Mouse (Mus musculus) liver, embryonic 12.5 days (tissue): Measurements from ENCODE around the gene Sgpl1. TPM values are rescaled to one million over a fixed set of nuclear protein-coding genes. Genes with fewer than 3 reads are reported as not detected.
"Not testable (repeated sequence)": the region's sequence is repeated elsewhere in the genome, so short reads cannot be mapped to it uniquely, and the experiment has no call there.

Experiments used
- ATAC-seq: fragments of 200-750 bp; cut with Nextera tagmentation; 2 replicates; pipeline ENCODE4 v1.8.0; 2017; ENCODE audit warnings: moderate number of reproducible peaks, mild to moderate bottlenecking, moderate library complexity
- H3K27ac ChIP-seq: fragments of 300-500 bp; sonication (generic); 2 replicates; pipeline ENCODE4 v1.5.1; 2016; ENCODE audit warnings: mild to moderate bottlenecking
- H3K27me3 ChIP-seq: fragments of 300-500 bp; sonication (generic); replicated peaks from 2 replicates; pipeline ENCODE4 v1.6.1; 2016; ENCODE audit warnings: mild to moderate bottlenecking, moderate library complexity
- H3K36me3 ChIP-seq: fragments of 300-500 bp; sonication (generic); 2 replicates; pipeline ENCODE4 v1.6.1; 2016; ENCODE audit warnings: mild to moderate bottlenecking, moderate library complexity
- H3K4me1 ChIP-seq: fragments of 300-500 bp; sonication (generic); 2 replicates; pipeline ENCODE4 v1.6.1; 2016
- H3K4me2 ChIP-seq: fragments of 300-500 bp; sonication (generic); 2 replicates; pipeline ENCODE4 v1.6.1; 2016; ENCODE audit warnings: mild to moderate bottlenecking, moderate library complexity
- H3K4me3 ChIP-seq: fragments of 300-500 bp; sonication (generic); 2 replicates; pipeline ENCODE4 v1.5.1; 2016; ENCODE audit warnings: mild to moderate bottlenecking, moderate library complexity
- H3K9ac ChIP-seq: fragments of 300-500 bp; sonication (generic); 2 replicates; pipeline ENCODE4 v1.6.1; 2016; ENCODE audit warnings: mild to moderate bottlenecking, moderate library complexity
- H3K9me3 ChIP-seq: fragments of 300-500 bp; sonication (generic); replicated peaks from 2 replicates; pipeline ENCODE4 v1.6.1; 2016; ENCODE audit warnings: mild to moderate bottlenecking, moderate library complexity
- WGBS: fragments of 180-500 bp; shearing (Covaris S2); methylation state at CpG from one replicate; pipeline ENCODE4 v1.1.7; 2016; ENCODE audit not compliant: insufficient replicate concordance; 5-methylcytosine and 5-hydroxymethylcytosine counted together
- polyA plus RNA-seq: library from polyadenylated mRNA; unstranded; fragments of >200 nt; fragmentation: Nextera tagmentation; extraction: Ambion mirVana; gene quantifications from 2 replicates; pipeline ENCODE4 v1.2.1, GENCODE M21; 2016

Sgpl1 gene
- polyA plus RNA-seq, 1 experiment from 2014 or later: 18.6 TPM

GRCm38 (mm10) chr10:61124462-61124861 lies 23.0 kb downstream of the Sgpl1 start:
- Histone ChIP-seq H3K27ac (peak overlapping the region; percentile 90), H3K36me3 (peaks cover 23% of the 10 kb centered on the region), H3K4me2 (peak overlapping the region; percentile 57), H3K9ac (no peak overlapping the region), H3K4me1 (peaks cover 65% of the 10 kb centered on the region), H3K9me3 (no peaks in the 10 kb centered on the region), H3K27me3 (no peaks in the 10 kb centered on the region), H3K4me3 (no peak overlapping the region)
- ATAC-seq: no peak
- WGBS: 31% methylated on average over 2 of the region's 2 CpGs

DNA sequence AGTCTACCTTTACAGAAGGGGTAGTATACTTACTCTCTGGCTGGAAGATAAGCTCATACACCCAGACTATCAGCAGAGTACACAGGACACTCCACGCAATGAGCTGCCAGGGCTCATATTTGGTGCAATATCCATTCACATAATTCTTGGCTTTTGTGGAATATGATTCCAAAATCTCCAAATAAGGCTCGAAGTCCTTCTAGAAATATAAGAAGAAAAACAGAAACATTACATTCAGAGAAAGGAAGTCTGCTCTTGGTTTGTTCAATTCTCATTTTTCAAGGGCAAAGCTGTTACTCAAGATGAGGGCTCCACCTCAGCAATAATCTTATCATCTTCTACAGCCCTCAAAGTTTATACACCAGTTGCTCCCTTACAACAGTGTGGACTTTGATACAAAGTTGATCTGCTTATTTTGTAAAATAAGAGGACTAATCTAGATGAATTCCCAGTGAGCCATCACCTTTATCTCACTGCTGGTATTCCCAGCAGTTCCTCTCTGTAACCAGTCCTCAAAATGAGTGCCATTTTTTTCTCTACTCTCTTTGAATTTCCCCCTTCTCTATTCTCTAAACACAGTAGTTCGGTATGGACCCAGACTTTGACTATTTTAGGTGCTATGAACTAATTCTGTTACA lies 24.1 kb downstream of the Sgpl1 start:
- Histone ChIP-seq H3K27ac (peak overlapping the region; percentile 90), H3K4me1 (peaks cover 60% of the 10 kb centered on the region), H3K4me3 (0 out of 2 replicates have a peak overlapping the region, but pooled peaks have one; percentile 8), H3K27me3 (no peaks in the 10 kb centered on the region), H3K9me3 (no peaks in the 10 kb centered on the region), H3K9ac (peak overlapping the region; percentile 19; the same call in 1 of the 2 replicates), H3K36me3 (peaks cover 23% of the 10 kb centered on the region), H3K4me2 (peak overlapping the region; percentile 57)
- WGBS: 40% methylated on average over 3 of the region's 3 CpGs
- ATAC-seq: peak; percentile 97

DNA sequence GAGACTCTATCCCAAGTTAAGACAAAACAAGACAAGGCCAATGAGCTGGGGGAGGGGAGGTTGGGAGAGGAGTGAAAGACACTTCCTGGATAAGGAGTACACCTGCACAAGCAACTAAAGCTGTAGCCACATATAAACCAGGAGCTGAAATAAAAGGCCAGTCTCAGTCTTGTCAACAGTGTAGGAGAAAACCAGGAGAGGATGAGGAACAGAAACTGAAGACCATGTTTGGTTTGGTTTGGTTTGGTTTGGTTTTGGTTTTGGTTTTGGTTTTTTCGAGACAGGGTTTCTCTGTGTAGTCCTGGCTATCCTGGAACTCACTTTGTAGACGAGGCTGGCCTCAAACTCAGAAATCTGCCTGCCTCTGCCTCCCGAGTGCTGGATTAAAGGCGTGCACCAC lies 25.8 kb downstream of the Sgpl1 start:
- peaks cover 64% of the 10 kb centered on the region for H3K4me1 ChIP-seq
- H3K9me3 ChIP-seq, ATAC-seq, H3K27me3 ChIP-seq, H3K4me3 ChIP-seq: not testable (repeated sequence)
- WGBS: 78% methylated on average over 4 of the region's 4 CpGs
- peaks cover 29% of the 10 kb centered on the region for H3K36me3 ChIP-seq
- peak overlapping the region; percentile 12 for H3K9ac ChIP-seq
- H3K27ac ChIP-seq: peak overlapping the region; percentile 90
- peak overlapping the region; percentile 57; the same call in 1 of the 2 replicates for H3K4me2 ChIP-seq

DNA sequence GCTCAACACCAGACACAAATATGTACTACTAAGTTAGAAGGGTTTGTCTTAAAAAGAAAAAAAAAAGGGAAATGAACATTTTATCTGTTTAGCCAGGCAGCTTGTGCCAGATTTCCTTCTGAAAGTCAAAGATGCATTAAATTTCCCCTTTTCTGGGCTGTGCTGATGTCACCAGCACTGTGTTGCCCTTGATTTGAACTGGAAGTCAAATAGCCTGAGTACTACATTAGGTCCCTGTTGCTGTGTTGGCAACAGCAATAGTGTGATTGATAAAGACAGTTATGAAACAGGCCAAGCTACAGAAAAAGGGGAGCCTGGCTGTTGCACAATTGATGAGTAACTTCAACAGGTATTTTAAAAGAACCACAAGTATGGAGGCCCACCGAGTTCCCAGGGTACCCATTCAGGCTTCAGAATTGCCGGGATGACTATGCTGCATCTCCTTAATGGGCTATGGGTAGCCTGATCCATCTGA lies 33.2 kb downstream of the Sgpl1 start:
- Histone ChIP-seq H3K9ac (no peak overlapping the region), H3K27me3 (no peaks in the 10 kb centered on the region), H3K4me1 (peaks cover 13% of the 10 kb centered on the region), H3K36me3 (peaks cover 57% of the 10 kb centered on the region), H3K9me3 (no peaks in the 10 kb centered on the region), H3K27ac (no peak overlapping the region), H3K4me3 (no peak overlapping the region), H3K4me2 (no peak overlapping the region)
- ATAC-seq: no peak
- 78% methylated on average over 2 of the region's 2 CpGs for WGBS

DNA sequence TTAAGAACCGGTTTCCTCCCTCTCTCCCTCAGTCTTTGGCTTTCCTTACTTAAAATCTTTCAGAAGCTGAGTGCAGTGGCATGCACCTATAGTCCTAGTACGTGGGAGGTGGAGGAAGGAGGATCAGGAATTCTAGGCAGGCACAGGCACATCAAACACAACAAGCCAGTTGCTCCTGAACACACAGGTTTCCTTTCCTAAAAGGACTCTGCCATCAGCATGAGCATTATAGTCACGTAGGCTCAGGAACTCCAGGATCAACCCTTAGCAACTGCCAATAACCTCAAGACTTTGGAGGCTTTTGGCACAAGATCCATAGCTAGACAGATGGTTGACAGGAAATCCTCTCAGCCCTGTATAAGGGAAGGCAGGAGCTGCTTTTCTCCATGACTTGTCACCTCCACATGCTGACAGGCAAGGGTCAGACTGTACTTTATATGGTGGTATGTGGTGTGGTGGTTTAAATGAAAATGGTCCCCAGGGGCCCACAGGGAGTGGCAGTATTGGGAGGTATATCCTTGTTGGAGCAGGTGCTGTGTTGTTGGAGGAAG lies 43.9 kb downstream of the Sgpl1 start:
- Histone ChIP-seq H3K4me1 (no peaks in the 10 kb centered on the region), H3K27ac (no peak overlapping the region), H3K4me3 (no peak overlapping the region), H3K9ac (no peak overlapping the region), H3K27me3 (no peaks in the 10 kb centered on the region), H3K4me2 (no peak overlapping the region), H3K36me3 (peaks cover 81% of the 10 kb centered on the region), H3K9me3 (no peaks in the 10 kb centered on the region)
- no peak for ATAC-seq
- WGBS: 80% methylated on average over 3 of the region's 3 CpGs

DNA sequence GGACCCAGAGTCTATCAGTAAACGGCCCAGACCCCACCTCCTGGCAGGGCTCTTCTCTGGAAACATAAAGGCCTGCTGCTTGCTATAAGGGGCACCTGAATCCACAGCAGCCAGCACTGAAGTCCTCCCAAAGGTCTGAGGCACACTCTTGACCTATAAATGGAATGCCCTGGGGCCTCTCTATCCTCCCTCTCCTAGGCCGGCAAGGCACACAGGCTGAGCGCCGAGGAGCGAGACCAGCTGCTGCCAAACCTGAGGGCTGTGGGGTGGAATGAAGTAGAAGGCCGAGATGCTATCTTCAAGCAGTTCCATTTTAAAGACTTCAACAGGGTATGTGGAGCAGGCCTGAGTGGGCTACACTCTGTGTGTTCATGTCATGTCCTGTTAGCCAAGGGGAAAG lies 55.6 kb downstream of the Sgpl1 start:
- Histone ChIP-seq H3K9me3 (no peaks in the 10 kb centered on the region), H3K9ac (no peak overlapping the region), H3K4me1 (peaks cover 16% of the 10 kb centered on the region), H3K4me2 (no peak overlapping the region), H3K27ac (no peak overlapping the region), H3K27me3 (no peaks in the 10 kb centered on the region), H3K36me3 (no peaks in the 10 kb centered on the region), H3K4me3 (no peak overlapping the region)
- no peak for ATAC-seq
- 74% methylated on average over 6 of the region's 6 CpGs for WGBS

DNA sequence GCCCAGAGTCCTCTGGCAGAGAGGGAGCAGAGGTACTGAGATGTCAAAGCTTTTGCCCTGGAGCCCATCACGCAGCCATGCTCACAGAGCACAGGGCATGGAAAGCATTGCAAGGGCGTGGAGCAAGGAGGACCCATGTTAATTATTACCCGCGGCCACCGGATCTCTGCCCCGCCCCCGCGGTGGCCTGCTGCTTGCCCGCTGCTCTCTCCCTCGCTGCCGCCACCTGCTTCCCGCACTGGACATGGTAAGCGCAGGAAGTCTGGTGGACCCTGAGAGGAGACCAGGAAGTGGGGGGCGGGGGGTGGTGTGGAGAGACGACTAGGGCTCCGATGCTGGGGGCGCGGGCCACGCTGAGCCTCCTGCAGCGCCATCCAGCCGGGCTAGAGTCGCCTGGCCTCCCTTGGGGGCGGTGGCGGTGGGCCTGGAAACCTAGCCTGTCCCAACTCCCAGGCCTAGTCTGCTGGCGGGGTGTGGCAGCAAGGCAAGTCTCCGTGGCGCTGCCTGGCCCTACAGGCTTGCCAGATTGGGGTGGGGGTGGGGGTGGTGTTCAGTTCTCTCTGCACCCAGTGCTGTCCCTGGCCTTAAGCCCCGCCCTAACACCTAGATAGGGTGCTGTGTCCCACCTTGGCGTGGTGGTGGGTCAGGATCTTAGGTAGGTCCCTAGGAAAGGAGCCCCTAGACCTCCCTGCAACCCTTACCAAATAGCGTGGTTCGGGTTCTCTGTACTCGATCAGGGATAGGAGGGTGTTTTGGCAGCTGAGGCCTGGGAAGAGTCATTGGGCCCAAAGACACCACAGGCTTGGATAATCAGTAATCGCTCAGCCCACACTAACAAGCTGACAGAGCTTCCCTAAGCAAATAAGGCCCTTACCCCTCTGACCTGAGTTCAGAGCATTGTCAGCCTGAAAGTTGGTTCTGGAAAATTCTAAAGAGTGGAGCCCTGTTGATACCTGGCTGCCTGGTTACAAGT lies 58.0 kb downstream of the Sgpl1 start, which contains the start of gene Pcbd1:
TSS of gene Pcbd1 (plus strand) at position 162 of the 973 bp plus-strand sequence.
- Histone ChIP-seq H3K9ac (peak within 1 kb of the TSS; percentile 74), H3K4me3 (peak within 1 kb of the TSS; percentile 56), H3K4me2 (peak within 1 kb of the TSS; percentile 89), H3K36me3 (no peaks in the 10 kb centered on the region), H3K4me1 (peaks cover 23% of the 10 kb centered on the region), H3K9me3 (no peaks in the 10 kb centered on the region), H3K27ac (peak within 1 kb of the TSS; percentile 81), H3K27me3 (no peaks in the 10 kb centered on the region)
- peak; percentile 66 for ATAC-seq
- 6% methylated on average over 33 of the region's 33 CpGs for WGBS

DNA sequence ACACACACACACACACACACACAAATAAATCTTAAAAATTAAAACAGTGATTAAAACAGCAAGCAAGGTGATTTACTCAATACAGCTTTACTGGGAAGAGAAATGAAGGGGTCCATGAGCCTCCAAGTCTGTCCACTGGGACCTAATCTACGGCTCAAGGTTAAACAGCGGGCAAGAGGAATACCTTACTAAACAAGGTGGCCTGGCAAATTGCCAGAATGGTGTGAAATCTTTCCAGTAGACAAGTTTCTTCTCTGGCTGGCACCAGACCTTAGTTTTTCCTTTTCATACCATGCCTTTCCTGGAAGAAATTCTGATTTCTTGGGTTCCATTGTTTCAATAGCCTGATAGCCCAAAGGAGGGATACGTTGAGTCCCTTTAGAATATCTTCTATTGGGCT lies 59.0 kb downstream of the Sgpl1 start:
- Histone ChIP-seq H3K9ac (no peak overlapping the region), H3K27me3 (no peaks in the 10 kb centered on the region), H3K27ac (no peak overlapping the region), H3K9me3 (no peaks in the 10 kb centered on the region), H3K4me2 (no peak overlapping the region), H3K4me1 (peaks cover 23% of the 10 kb centered on the region), H3K36me3 (no peaks in the 10 kb centered on the region), H3K4me3 (no peak overlapping the region)
- 91% methylated on average over 3 of the region's 3 CpGs for WGBS
- no peak for ATAC-seq

DNA sequence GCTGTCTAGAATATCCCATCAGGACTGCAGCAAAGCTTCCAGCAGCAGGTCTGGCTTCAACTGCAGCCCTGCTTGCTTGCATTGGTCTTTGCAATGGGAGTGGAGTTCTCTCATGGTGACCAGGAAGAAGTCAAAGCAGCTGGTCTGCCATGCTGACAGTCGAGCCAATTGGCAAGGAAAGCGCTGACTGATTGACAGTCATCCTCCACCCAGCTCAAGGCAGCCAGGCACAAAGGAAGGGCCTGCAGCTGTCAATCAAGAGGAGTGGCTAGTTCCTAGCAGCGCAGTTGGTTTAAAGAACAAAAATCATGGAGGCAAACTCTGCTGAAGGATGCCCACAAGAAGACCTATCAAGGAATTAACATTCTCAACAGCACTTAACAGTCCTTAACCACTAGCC lies 61.0 kb downstream of the Sgpl1 start:
- no peak overlapping the region for H3K9ac ChIP-seq
- H3K36me3 ChIP-seq: no peaks in the 10 kb centered on the region
- WGBS: 52% methylated on average over 3 of the region's 3 CpGs
- no peaks in the 10 kb centered on the region for H3K9me3 ChIP-seq
- no peaks in the 10 kb centered on the region for H3K27me3 ChIP-seq
- H3K27ac ChIP-seq: no peak overlapping the region
- peaks cover 23% of the 10 kb centered on the region for H3K4me1 ChIP-seq
- H3K4me3 ChIP-seq: no peak overlapping the region
- H3K4me2 ChIP-seq: no peak overlapping the region
- no peak for ATAC-seq

- no peak overlapping the region for H3K27ac ChIP-seq
- H3K4me1 ChIP-seq: peaks cover 26% of the 10 kb centered on the region
- 82% methylated on average over 2 of the region's 2 CpGs for WGBS
- H3K27me3 ChIP-seq: no peaks in the 10 kb centered on the region
- no peak overlapping the region for H3K9ac ChIP-seq
- H3K9me3 ChIP-seq: no peaks in the 10 kb centered on the region
- H3K4me3 ChIP-seq: no peak overlapping the region
- H3K36me3 ChIP-seq: no peaks in the 10 kb centered on the region
- ATAC-seq: no peak
- no peak overlapping the region for H3K4me2 ChIP-seq
These were observed 62.1 kb downstream of the Sgpl1 start for GRCm38 (mm10) chr10:61085364-61085763.

DNA sequence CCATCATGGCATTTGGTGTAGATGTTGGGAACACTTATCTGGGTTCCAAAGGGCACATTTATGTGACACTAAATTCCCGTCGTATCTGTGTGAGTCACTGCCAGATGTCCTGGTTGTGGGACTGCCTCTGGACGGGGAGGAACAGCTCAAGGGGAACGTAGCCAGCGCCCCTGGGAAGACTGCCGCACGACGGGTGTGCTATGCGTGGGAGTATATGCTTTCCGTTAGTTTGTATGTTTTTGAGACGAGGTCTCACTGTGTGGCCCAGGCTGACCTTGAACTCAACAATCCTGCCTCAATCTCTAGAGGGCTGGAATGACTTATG lies 66.6 kb downstream of the Sgpl1 start:
- Histone ChIP-seq H3K4me3 (no peak overlapping the region), H3K4me1 (peaks cover 8% of the 10 kb centered on the region; the same call in 1 of the 2 replicates), H3K27me3 (0 out of 2 replicates have a peak, but pooled peaks cover 2% of the 10 kb centered on the region), H3K9ac (no peak overlapping the region), H3K9me3 (no peaks in the 10 kb centered on the region), H3K4me2 (peak overlapping the region; percentile 52), H3K36me3 (no peaks in the 10 kb centered on the region), H3K27ac (no peak overlapping the region)
- WGBS: 77% methylated on average over 11 of the region's 11 CpGs
- no peak for ATAC-seq
